8 mouse cellular contexts compared by ENCODE assay signal in the genomic region with DNA sequence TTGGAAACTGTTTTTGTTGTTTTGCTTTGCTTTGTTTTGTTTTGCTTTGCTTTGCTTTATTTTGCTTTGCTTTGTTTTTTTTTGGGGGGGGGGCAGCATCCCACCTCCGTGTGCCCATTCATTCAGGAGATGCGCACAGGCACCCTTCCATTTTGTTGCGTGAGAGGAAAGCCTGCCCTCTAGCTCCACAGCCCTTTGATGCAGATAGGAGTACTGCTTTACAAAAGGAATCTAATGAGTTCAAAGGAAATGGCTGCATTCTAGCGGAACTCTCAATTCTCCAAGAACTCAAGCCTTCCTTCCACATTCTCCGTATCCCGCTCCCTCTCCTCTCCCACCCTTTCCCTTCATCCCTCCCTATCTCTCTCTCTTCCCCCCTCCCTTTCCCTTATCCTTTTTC.
DNase-seq lines count a peak whose midpoint lies in the region; ATAC-seq and TF ChIP-seq lines count a peak whose summit lies in the region.

No protein-coding gene starts in this region.

- intact Hi-C loops in left cerebral cortex, adult 2 months (cut with DNase I), result loop anchor here (10.0 kb wide), 1 partner anchor 255 kb away; no protein-coding TSS in a partner anchor
- intact Hi-C loops in left cerebral cortex, postnatal 14 days (cut with DNase I), result no loop called here

- no peak for ATAC-seq in embryonic facial prominence, embryonic 14.5 days (ENCODE audit: low read depth)
- ATAC-seq in intestine, embryonic 16.5 days, result no peak
- no peak for ATAC-seq in neural tube, embryonic 14.5 days (ENCODE audit: low read depth)

- no peak for DNase-seq in left cerebral cortex, adult 2 months (ENCODE audit: extremely low spot score in 1 of 2, low spot score in 2 of 2)
- no peak for DNase-seq in left cerebral cortex, postnatal 14 days (ENCODE audit: low spot score in 2 of 2)
- DNase-seq in embryonic facial prominence, embryonic 14.5 days (ENCODE audit: low spot score), result peak; percentile 39
- no peak for DNase-seq in thymus, postnatal 14 days
- no peak for DNase-seq in left cerebral cortex, adult 8-10 months (ENCODE audit: low spot score in 2 of 2)
- no peak for DNase-seq in kidney, postnatal 14 days

- H3K27ac ChIP-seq in left cerebral cortex, adult 2 months, result no peak overlapping the region
- no peak overlapping the region for H3K27ac ChIP-seq in embryonic facial prominence, embryonic 14.5 days (replicated peaks; ENCODE audit: low read depth, low read length)
- no peak overlapping the region for H3K27ac ChIP-seq in intestine, embryonic 16.5 days (ENCODE audit: low read length)
- no peak overlapping the region for H3K27ac ChIP-seq in neural tube, embryonic 14.5 days (ENCODE audit: low read depth, low read length)

- H3K4me1 ChIP-seq in embryonic facial prominence, embryonic 14.5 days (ENCODE audit: control insufficient read depth, insufficient read depth, low read length), result peaks cover 6% of the 10 kb centered on the region; the same call in 1 of the 2 replicates
- 0 out of 2 replicates have a peak, but pooled peaks cover 2% of the 10 kb centered on the region for H3K4me1 ChIP-seq in intestine, embryonic 16.5 days (ENCODE audit: control insufficient read depth, insufficient read depth, low read length)
- no peaks in the 10 kb centered on the region for H3K4me1 ChIP-seq in neural tube, embryonic 14.5 days (ENCODE audit: control insufficient read depth, insufficient read depth, low read length)

- no peaks in the 10 kb centered on the region for H3K36me3 ChIP-seq in embryonic facial prominence, embryonic 14.5 days (ENCODE audit: control insufficient read depth, insufficient read depth, low read length)
- no peaks in the 10 kb centered on the region for H3K36me3 ChIP-seq in intestine, embryonic 16.5 days (ENCODE audit: control insufficient read depth, insufficient read depth, low read length)
- H3K36me3 ChIP-seq in neural tube, embryonic 14.5 days (ENCODE audit: control insufficient read depth, insufficient read depth, low read length), result no peaks in the 10 kb centered on the region

- TF ChIP-seq CTCF in left cerebral cortex, adult 2 months (IDR thresholded peaks at IDR 0.05), result peak; percentile 52

- H3K9me3 ChIP-seq in embryonic facial prominence, embryonic 14.5 days (ENCODE audit: control insufficient read depth, low read length), result no peaks in the 10 kb centered on the region
- H3K9me3 ChIP-seq in intestine, embryonic 16.5 days (ENCODE audit: control insufficient read depth, low read length), result no peaks in the 10 kb centered on the region
- no peaks in the 10 kb centered on the region for H3K9me3 ChIP-seq in neural tube, embryonic 14.5 days (ENCODE audit: control insufficient read depth, low read length)

- H3K9ac ChIP-seq in embryonic facial prominence, embryonic 14.5 days (ENCODE audit: low read depth, low read length), result no peak overlapping the region
- H3K9ac ChIP-seq in intestine, embryonic 16.5 days (ENCODE audit: low read depth, low read length), result no peak overlapping the region
- H3K9ac ChIP-seq in neural tube, embryonic 14.5 days (replicated peaks; ENCODE audit: low read depth, low read length), result no peak overlapping the region

- whole genome bisulfite sequencing in embryonic facial prominence, embryonic 14.5 days, result 20% methylated on average over 6 of the region's 6 CpGs
- WGBS in intestine, embryonic 16.5 days, result 29% methylated on average over 6 of the region's 6 CpGs
- WGBS in neural tube, embryonic 14.5 days, result 21% methylated on average over 6 of the region's 6 CpGs

- peak overlapping the region; percentile 40 for H3K4me2 ChIP-seq in embryonic facial prominence, embryonic 14.5 days (ENCODE audit: low read depth, low read length)
- H3K4me2 ChIP-seq in intestine, embryonic 16.5 days (ENCODE audit: low read depth, low read length), result peak overlapping the region; percentile 28
- peak overlapping the region; percentile 11; the same call in 1 of the 2 replicates for H3K4me2 ChIP-seq in neural tube, embryonic 14.5 days (ENCODE audit: low read depth, low read length)

- H3K27me3 ChIP-seq in embryonic facial prominence, embryonic 14.5 days (replicated peaks; ENCODE audit: control insufficient read depth, insufficient read depth, low read length), result 0 out of 2 replicates have a peak, but pooled peaks cover 10% of the 10 kb centered on the region
- H3K27me3 ChIP-seq in intestine, embryonic 16.5 days (replicated peaks; ENCODE audit: control insufficient read depth, insufficient read depth, low read length), result 0 out of 2 replicates have a peak, but pooled peaks cover 4% of the 10 kb centered on the region
- H3K27me3 ChIP-seq in neural tube, embryonic 14.5 days (ENCODE audit: control insufficient read depth, insufficient read depth, low read length), result no peaks in the 10 kb centered on the region

- H3K4me3 ChIP-seq in left cerebral cortex, adult 2 months, result peak overlapping the region; percentile 2; the same call in 1 of the 2 replicates
- H3K4me3 ChIP-seq in embryonic facial prominence, embryonic 14.5 days (ENCODE audit: low read depth, low read length), result peak overlapping the region; percentile 14; the same call in 1 of the 2 replicates
- no peak overlapping the region for H3K4me3 ChIP-seq in intestine, embryonic 16.5 days (ENCODE audit: low read length)
- no peak overlapping the region for H3K4me3 ChIP-seq in neural tube, embryonic 14.5 days (ENCODE audit: low read depth, low read length)

Comparison
In these comparisons a context has a peak if more than half of its experiments do, and no peak if none do; other contexts are left out.
1. H3K4me3 ChIP-seq: peak in left cerebral cortex, adult 2 months (single experiment) and embryonic facial prominence, embryonic 14.5 days (single experiment); none in intestine, embryonic 16.5 days (single experiment) and neural tube, embryonic 14.5 days (single experiment).
2. Peak in every context shown above with its lines, with median percentiles within 50 percentile points of each other: H3K4me2 ChIP-seq.